Mouse (Mus musculus): ENCODE data around the gene Mlf2.

The Mlf2 gene

GRCm38 (mm10) chr6:124913214-124913613, 18.0 kb upstream of the Mlf2 start:
- no peak for DNase-seq (ENCODE audit: low read depth)

GRCm38 (mm10) chr6:124913721-124914285, 17.4 kb upstream of the Mlf2 start:
- DNase-seq (ENCODE audit: low read depth), result no peak

- no peak for DNase-seq (ENCODE audit: low read depth)
These were observed 16.7 kb upstream of the Mlf2 start for GRCm38 (mm10) chr6:124914511-124914910.

- DNase-seq (ENCODE audit: low read depth), result no peak
These were observed 15.8 kb upstream of the Mlf2 start for GRCm38 (mm10) chr6:124915160-124915941.

- DNase-seq (ENCODE audit: low read depth), result no peak
These were observed 15.1 kb upstream of the Mlf2 start for GRCm38 (mm10) chr6:124915942-124916694.

- DNase-seq (ENCODE audit: low read depth), result peak; percentile 42
These were observed 14.3 kb upstream of the Mlf2 start for GRCm38 (mm10) chr6:124916695-124917517.

- peak; percentile 74 for DNase-seq (ENCODE audit: low read depth)
These were observed 13.5 kb upstream of the Mlf2 start for GRCm38 (mm10) chr6:124917518-124918330.

- DNase-seq (ENCODE audit: low read depth), result no peak
These were observed 12.9 kb upstream of the Mlf2 start for GRCm38 (mm10) chr6:124918331-124918690.

- no peak for DNase-seq (ENCODE audit: low read depth)
These were observed 12.1 kb upstream of the Mlf2 start for GRCm38 (mm10) chr6:124918890-124919627.

- peak; percentile 97 for DNase-seq (ENCODE audit: low read depth)
These were observed 11.4 kb upstream of the Mlf2 start, which contains the start of gene Ptms for GRCm38 (mm10) chr6:124919695-124920317. Ptms (minus strand) TSS chr6:124920103.

GRCm38 (mm10) chr6:124920318-124921085, 10.7 kb upstream of the Mlf2 start:
- no peak for DNase-seq (ENCODE audit: low read depth)

- no peak for DNase-seq (ENCODE audit: low read depth)
These were observed 9.6 kb upstream of the Mlf2 start for GRCm38 (mm10) chr6:124921539-124921938.

GRCm38 (mm10) chr6:124925173-124925793, 5.9 kb upstream of the Mlf2 start:
- no peak for DNase-seq (ENCODE audit: low read depth)

GRCm38 (mm10) chr6:124925941-124926340, 5.2 kb upstream of the Mlf2 start:
- DNase-seq (ENCODE audit: low read depth), result no peak

- DNase-seq (ENCODE audit: low read depth), result no peak
These were observed 955 bp upstream of the Mlf2 start for GRCm38 (mm10) chr6:124930231-124930630.

GRCm38 (mm10) chr6:124931525-124932313, 533 bp downstream of the Mlf2 start:
- DNase-seq (ENCODE audit: low read depth), result no peak

GRCm38 (mm10) chr6:124932314-124932695, 1.1 kb downstream of the Mlf2 start:
- DNase-seq (ENCODE audit: low read depth), result no peak

GRCm38 (mm10) chr6:124933127-124933526, 1.9 kb downstream of the Mlf2 start:
- DNase-seq (ENCODE audit: low read depth), result no peak
